Mouse (Mus musculus) adrenal gland, adult 18-20 months (tissue): ENCODE results near the gene Pde1a. TPM values are rescaled to one million over a fixed set of nuclear protein-coding genes. Genes with fewer than 3 reads are reported as not detected.

ENCODE experiments used
- DNase-seq, 2 experiments: peaks; one replicate each; pipeline ENCODE4 v3.0.0; 2021 to 2022; ENCODE audit warnings: low spot score in 2 of 2
- total RNA-seq, 2 experiments: library from RNA; stranded (reverse); gene quantifications; 1 replicate in 1 of 2; 2 replicates in 1 of 2; pipeline ENCODE4 v1.2.3; 2021

Gene Pde1a
- total RNA-seq, 2 experiments from 2014 or later = 15.0 to 16.4 TPM

DNA sequence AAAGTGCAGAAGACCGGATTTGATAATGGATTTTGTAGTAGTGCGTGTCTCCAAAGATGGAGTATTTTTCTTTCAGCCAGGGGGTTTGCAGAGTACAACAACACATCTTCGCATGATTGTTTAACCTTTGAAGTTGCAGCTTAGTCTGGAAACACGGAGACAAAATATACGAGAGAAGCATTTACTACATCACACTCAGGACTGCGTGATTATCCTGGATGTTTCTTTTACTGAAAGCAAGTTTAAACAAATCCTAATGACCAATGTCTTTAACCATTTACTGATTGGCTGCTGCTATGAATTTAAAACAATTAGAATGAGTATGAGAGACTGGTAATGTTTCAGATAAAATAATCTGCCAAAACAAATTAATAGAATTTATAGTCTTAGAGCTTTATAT, 290.2 kb downstream of the Pde1a start:
- no peak for DNase-seq

DNA sequence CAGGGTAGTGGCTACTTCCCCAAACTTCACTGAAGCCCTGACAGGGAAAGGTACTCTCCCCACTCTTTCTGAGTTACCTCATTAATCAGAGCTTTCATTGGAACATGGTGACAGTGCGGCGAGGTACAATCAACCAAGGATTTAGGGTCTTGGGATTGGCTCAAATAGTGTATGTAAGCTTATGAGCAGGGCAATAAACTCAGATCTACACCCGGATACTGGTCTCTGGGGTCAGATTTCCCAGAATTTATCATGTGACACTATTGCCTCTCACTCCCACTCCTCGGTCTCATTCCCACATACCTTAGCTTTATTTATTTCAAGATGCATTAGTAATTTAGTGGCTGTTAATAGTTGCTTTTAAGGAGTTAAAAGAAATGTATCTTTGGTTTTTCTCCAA, 303.4 kb downstream of the Pde1a start:
- no peak for DNase-seq

DNA sequence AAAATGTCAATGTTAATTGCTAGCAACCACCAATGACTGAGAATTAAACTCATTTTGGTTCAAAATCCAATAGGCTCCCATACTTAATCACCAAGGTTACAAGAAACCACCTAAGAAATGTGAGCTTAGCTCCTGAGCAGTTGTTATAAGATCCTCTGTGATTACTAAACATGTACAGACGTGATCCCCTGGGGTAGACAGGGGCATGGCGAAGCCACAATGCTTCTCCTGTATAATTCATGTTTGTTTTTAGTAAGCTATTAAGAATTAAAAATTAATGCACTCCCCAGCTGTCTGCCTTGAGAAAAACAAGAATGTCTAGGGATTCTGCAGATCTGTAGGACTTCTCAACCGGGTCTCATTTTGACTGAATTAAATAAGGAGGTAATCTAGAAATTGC, 309.7 kb downstream of the Pde1a start:
- DNase-seq = no peak

DNA sequence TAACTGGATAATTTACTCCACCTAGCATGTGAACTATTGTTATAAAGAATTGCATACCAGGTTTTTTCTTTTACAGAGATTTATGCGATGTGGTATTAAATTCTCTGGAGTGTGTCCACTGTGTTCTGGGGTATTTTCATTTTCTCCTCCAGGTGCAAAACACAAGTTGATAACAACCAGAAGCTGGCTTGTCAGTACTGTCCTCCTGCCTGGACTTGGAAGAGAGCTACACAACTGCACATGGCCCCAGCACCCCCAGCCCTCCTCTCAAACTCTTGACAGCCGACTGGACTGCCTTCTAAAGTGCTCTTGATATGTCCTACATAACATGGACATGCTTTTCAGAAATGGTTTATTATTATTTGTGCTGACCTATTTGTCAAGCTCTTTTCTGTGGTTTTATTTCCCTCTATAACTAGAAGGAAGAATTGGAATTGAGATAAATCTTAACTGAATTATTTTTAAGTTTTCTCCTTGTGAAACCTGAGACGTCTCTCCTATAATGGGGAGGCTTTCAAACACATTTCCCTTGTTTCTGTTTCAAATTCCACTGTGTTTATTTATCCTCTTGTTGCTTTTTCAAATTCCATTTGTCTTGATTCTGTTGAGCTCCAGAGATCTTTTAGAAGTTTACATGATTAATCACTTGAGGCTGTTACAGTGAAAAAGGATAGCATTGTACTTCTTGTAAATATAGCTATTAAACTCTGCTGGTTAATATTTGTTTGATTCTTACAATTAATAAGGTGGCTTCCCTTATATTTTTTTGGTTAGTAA, 313.4 kb downstream of the Pde1a start:
- DNase-seq = no peak

DNA sequence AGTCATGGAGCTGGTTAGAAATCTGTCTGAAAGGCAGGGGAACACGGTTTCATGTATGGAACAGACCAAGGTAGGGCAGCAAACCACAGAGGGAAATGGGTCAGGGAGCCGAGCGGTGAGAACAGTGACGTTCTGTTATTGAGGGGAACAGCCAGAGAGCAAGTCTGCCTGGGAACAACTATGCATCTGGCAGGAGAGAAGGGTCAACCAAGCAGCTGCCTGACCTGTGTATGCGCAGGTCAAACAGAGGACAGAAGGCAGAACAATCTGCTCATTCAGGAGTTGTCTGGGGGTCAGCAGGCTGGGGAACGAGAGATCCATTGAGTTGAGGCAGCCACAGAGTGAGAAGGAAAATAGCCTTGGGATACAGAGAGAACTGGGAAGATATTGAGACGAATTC, 330.6 kb downstream of the Pde1a start:
- no peak for DNase-seq

DNA sequence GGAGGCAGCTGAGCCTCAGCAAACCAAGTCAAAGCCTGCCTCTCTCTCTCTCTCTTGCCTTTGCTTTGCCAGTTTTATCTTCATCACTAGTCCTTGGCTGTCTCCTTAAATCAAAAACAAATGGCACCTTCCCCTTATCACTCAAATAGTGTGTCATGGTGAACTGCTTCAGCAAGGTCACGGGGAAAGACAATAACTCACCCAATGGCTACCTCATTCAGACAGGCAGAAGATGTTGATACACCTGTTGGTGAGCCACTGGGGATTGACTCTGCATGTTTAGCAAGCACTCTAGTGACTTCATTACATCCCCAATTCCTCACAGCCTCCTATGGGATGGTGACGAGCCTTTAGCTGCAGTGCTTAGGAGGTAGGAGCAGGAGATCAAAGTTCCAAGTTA, 331.8 kb downstream of the Pde1a start:
- no peak for DNase-seq

DNA sequence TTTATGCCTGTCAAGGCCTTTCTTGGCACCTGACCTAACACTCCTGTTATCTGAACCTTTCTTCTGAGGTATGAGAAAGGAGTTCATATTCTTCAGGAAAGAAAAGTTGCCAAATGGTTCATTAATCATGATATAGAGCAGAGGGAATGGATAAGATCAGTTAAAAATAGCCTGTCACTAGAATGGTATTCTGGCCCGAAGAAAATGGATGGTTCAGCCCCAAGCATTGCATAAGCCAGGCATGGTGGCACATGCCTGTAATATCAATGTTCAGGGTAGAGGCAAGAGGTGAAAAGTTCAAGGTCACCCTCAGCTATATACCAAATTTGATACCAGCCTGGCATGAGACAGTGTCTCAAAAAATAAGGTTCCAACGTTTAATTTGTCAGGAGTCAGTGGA, 336.1 kb downstream of the Pde1a start:
- DNase-seq = no peak

DNA sequence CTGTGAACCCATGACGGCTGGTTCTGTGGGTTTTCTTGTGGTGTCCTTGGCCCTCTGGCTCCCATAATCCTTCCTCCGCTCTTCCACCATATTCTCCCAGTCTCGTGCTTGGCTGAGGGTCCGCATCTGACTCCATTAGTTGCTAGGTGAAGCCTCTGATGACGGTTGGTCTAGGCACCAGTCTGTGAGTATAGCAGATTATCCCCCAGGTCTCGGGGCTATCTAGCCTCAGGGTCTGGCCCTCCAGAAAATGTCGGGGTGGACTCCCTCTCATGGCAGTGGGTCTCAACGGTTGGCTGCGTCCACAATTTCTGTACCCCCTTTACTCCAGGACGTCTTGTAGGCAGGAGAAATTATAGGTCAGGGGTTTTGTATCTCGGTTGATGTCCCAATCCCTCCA, 342.8 kb downstream of the Pde1a start:
- DNase-seq = no peak

DNA sequence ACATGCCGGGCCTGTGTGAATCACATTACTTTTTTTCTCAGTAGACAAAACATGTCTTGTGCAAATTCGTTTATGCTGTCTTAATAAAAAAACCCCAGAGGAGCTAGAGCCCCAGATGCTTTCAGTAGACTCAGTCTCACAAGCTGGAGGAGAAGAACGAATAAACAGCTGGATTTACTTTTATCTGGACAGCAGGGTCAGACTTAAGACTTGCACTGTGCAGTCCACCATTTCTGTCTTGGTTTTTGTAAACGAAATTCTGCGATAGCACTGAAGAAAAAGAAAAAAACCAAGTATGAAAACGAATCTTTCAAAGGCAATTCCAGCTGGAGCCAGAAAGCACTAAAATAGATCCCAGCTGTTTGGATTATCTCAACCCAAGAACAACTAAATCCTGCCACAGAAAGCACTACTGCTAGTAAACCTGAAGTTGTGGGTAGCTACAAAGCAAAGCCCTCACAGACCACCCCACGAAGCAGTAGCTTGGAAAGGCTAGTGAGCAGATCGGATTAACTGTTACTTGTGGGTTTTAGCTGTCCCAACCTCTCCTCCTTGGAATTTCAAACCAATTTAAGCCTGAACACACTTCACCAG, 343.6 kb downstream of the Pde1a start:
- no peak for DNase-seq

Other genes starting within 250 kb of the Pde1a start
- not detected for gene Prdx6b, start 163.0 kb upstream of the Pde1a start, total RNA-seq
- 10 to 100 TPM; 41.1 to 46.5 TPM for gene Dnajc10, start 186.0 kb upstream of the Pde1a start, total RNA-seq